Mouse (Mus musculus) neutrophil, adult 65 days (primary cell): ENCODE results near the gene Serpina1c. TPM values are rescaled to one million over a fixed set of nuclear protein-coding genes. Genes with fewer than 3 reads are reported as not detected.

Experiments
- total RNA-seq: library from RNA; stranded (reverse); gene quantifications from 2 replicates; pipeline ENCODE4 v1.2.4, GENCODE M21; 2023

Serpina1c gene
- 0.34 and 0.35 TPM in 2 replicates for total RNA-seq

GRCm38 (mm10) chr12:103904837-103905340, at the start of gene Serpina1c:
Serpina1c (minus strand) TSS chr12:103904887.

GRCm38 (mm10) chr12:103863101-103863974, 41.3 kb downstream of the Serpina1c start, which contains the start of gene Serpina1a:
Serpina1a (minus strand) TSS chr12:103863562.

Other genes starting within 250 kb of the Serpina1c start
- not detected in 2 replicates for gene Serpina6, start 247.7 kb downstream of the Serpina1c start, total RNA-seq
- not detected in 2 replicates for gene Serpina16, start 228.7 kb downstream of the Serpina1c start, total RNA-seq
- gene Serpina1f, start 209.4 kb downstream of the Serpina1c start, total RNA-seq = not detected in 2 replicates
- 0.48 TPM in 1 of 2 replicates, not detected in the other for gene Serpina1d, start 131.3 kb downstream of the Serpina1c start, total RNA-seq
- gene Serpina1b, start 74.5 kb downstream of the Serpina1c start, total RNA-seq = 1.5 TPM in 1 of 2 replicates, not detected in the other
- 0.57 TPM in 1 of 2 replicates, not detected in the other for gene Serpina1a, start 41.3 kb downstream of the Serpina1c start, total RNA-seq
- gene Serpina1e, start 54.1 kb upstream of the Serpina1c start, total RNA-seq = 0.45 TPM in 1 of 2 replicates, not detected in the other
- gene Serpina11, start 85.1 kb upstream of the Serpina1c start, total RNA-seq = not detected in 2 replicates
- not detected in 2 replicates for gene Serpina9, start 108.9 kb upstream of the Serpina1c start, total RNA-seq
- gene Serpina12, start 139.6 kb upstream of the Serpina1c start, total RNA-seq = not detected in 2 replicates
- gene Serpina5, start 196.2 kb upstream of the Serpina1c start, total RNA-seq = not detected in 2 replicates
- gene Serpina3a, start 207.8 kb upstream of the Serpina1c start, total RNA-seq = not detected in 2 replicates
- 0.22 TPM in 1 of 2 replicates, not detected in the other for gene Serpina3b, start 223.1 kb upstream of the Serpina1c start, total RNA-seq
- not detected in 2 replicates for gene Serpina3c, start 249.0 kb upstream of the Serpina1c start, total RNA-seq